Mouse (Mus musculus): ENCODE measurements around the gene Matk. TPM values are rescaled to one million over a fixed set of nuclear protein-coding genes. Genes with fewer than 3 reads are reported as not detected.

Matk gene
- polyA plus RNA-seq, 2 experiments: 6.8 to 9.9 TPM

- no peaks in the 10 kb centered on the region for H3K4me1 ChIP-seq (ENCODE audit: control insufficient read depth, insufficient read depth, low read length)
- no peak for DNase-seq (ENCODE audit: low spot score)
- no peak for ATAC-seq (ENCODE audit: low FRiP score, low read depth)
- H3K36me3 ChIP-seq (ENCODE audit: control insufficient read depth, insufficient read depth, low read length): peaks cover 11% of the 10 kb centered on the region; the same call in 1 of the 2 replicates
- 0 out of 2 replicates have a peak, but pooled peaks cover 4% of the 10 kb centered on the region for H3K27me3 ChIP-seq (ENCODE audit: control insufficient read depth, insufficient read depth, low read length)
- no peak overlapping the region for H3K27ac ChIP-seq (replicated peaks; ENCODE audit: low read depth, low read length)
- WGBS: 79% methylated on average over 22 of the region's 22 CpGs
- no peak overlapping the region for H3K9ac ChIP-seq (ENCODE audit: low read depth, low read length, severe bottlenecking)
- no peak overlapping the region for H3K4me2 ChIP-seq (replicated peaks; ENCODE audit: low read depth, low read length, severe bottlenecking)
- H3K9me3 ChIP-seq (ENCODE audit: control insufficient read depth, low read length): no peaks in the 10 kb centered on the region
- no peak for TF ChIP-seq POLR2A (IDR thresholded peaks at IDR 0.05; ENCODE audit: borderline replicate concordance, extremely low read depth, insufficient read depth, insufficient read length)
- H3K4me3 ChIP-seq (replicated peaks; ENCODE audit: low read length): no peak overlapping the region
These were observed 24.9 kb downstream of the Matk start for GRCm38 (mm10) chr10:81277676-81278075.

DNA sequence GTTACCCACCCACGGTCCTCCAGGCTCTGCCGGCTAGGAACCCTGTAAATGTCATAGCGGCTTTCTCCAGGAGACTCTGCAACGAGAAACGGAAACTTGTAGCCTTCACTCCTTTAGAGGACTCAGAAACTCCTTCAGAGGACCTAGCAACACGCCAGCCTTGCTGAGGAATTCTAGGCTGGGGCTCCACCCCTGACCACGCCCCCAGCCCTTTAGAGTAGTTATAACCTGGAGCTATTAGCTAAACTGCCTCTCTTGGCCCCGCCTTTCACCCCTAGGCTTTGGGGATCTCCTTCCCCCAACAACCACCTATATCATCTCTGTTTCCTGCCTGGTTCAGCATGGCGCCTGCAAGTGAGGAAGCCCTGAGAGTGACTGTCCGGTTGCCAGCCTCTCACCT lies 26.8 kb downstream of the Matk start:
- Histone ChIP-seq H3K27ac (replicated peaks; ENCODE audit: low read depth, low read length) (no peak overlapping the region), H3K4me3 (replicated peaks; ENCODE audit: low read length) (no peak overlapping the region), H3K9me3 (ENCODE audit: control insufficient read depth, low read length) (no peaks in the 10 kb centered on the region), H3K9ac (ENCODE audit: low read depth, low read length, severe bottlenecking) (no peak overlapping the region), H3K27me3 (ENCODE audit: control insufficient read depth, insufficient read depth, low read length) (peaks cover 21% of the 10 kb centered on the region), H3K4me1 (ENCODE audit: control insufficient read depth, insufficient read depth, low read length) (no peaks in the 10 kb centered on the region), H3K36me3 (ENCODE audit: control insufficient read depth, insufficient read depth, low read length) (no peaks in the 10 kb centered on the region), H3K4me2 (replicated peaks; ENCODE audit: low read depth, low read length, severe bottlenecking) (peak overlapping the region; percentile 23; the same call in 1 of the 2 replicates)
- ATAC-seq (ENCODE audit: low FRiP score, low read depth): no peak
- WGBS: 23% methylated on average over 10 of the region's 10 CpGs
- no peak for TF ChIP-seq POLR2A (IDR thresholded peaks at IDR 0.05; ENCODE audit: borderline replicate concordance, extremely low read depth, insufficient read depth, insufficient read length)
- DNase-seq (ENCODE audit: low spot score): no peak

DNA sequence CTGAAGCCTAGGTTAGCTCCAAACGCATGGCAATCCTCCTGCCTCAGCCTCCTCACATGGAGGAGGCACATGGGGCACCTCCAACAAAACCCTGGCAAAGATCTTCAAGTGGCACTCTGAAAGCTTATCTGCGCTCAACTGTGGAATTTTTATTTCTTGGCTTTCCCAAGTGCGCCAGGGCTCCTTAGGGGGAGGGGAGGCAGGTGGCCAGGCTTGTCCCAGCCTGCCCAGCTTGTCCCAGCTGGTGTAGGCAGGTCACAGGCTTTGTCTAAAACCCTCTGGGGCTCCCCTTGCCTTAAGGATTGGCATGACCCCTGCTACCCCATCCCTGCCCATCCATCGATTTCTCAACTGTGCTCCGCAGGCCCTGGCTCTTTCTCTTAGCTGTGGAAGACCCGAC lies 31.5 kb downstream of the Matk start:
- Histone ChIP-seq H3K4me1 (ENCODE audit: control insufficient read depth, insufficient read depth, low read length) (peaks cover 7% of the 10 kb centered on the region), H3K36me3 (ENCODE audit: control insufficient read depth, insufficient read depth, low read length) (no peaks in the 10 kb centered on the region), H3K9me3 (ENCODE audit: control insufficient read depth, low read length) (no peaks in the 10 kb centered on the region), H3K27me3 (ENCODE audit: control insufficient read depth, insufficient read depth, low read length) (peaks cover 33% of the 10 kb centered on the region), H3K4me2 (replicated peaks; ENCODE audit: low read depth, low read length, severe bottlenecking) (no peak overlapping the region), H3K9ac (ENCODE audit: low read depth, low read length, severe bottlenecking) (no peak overlapping the region), H3K27ac (replicated peaks; ENCODE audit: low read depth, low read length) (no peak overlapping the region), H3K4me3 (replicated peaks; ENCODE audit: low read length) (no peak overlapping the region)
- DNase-seq (ENCODE audit: low spot score) (no peak), ATAC-seq (ENCODE audit: low FRiP score, low read depth) (no peak)
- no peak for TF ChIP-seq POLR2A (IDR thresholded peaks at IDR 0.05; ENCODE audit: borderline replicate concordance, extremely low read depth, insufficient read depth, insufficient read length)
- WGBS: 36% methylated on average over 6 of the region's 6 CpGs

- Histone ChIP-seq H3K36me3 (ENCODE audit: control insufficient read depth, insufficient read depth, low read length) (no peaks in the 10 kb centered on the region), H3K4me2 (replicated peaks; ENCODE audit: low read depth, low read length, severe bottlenecking) (peak overlapping the region; percentile 66; the same call in 1 of the 2 replicates), H3K9me3 (ENCODE audit: control insufficient read depth, low read length) (no peaks in the 10 kb centered on the region), H3K27ac (replicated peaks; ENCODE audit: low read depth, low read length) (no peak overlapping the region), H3K27me3 (ENCODE audit: control insufficient read depth, insufficient read depth, low read length) (peaks cover 33% of the 10 kb centered on the region), H3K4me3 (replicated peaks; ENCODE audit: low read length) (peak overlapping the region; percentile 41; the same call in 1 of the 2 replicates), H3K9ac (ENCODE audit: low read depth, low read length, severe bottlenecking) (no peak overlapping the region), H3K4me1 (ENCODE audit: control insufficient read depth, insufficient read depth, low read length) (peaks cover 7% of the 10 kb centered on the region)
- 11% methylated on average over 16 of the region's 17 CpGs for WGBS
- no peak for DNase-seq (ENCODE audit: low spot score)
- no peak for TF ChIP-seq POLR2A (IDR thresholded peaks at IDR 0.05; ENCODE audit: borderline replicate concordance, extremely low read depth, insufficient read depth, insufficient read length)
- no peak for ATAC-seq (ENCODE audit: low FRiP score, low read depth)
These were observed 32.0 kb downstream of the Matk start for GRCm38 (mm10) chr10:81284719-81285118.

DNA sequence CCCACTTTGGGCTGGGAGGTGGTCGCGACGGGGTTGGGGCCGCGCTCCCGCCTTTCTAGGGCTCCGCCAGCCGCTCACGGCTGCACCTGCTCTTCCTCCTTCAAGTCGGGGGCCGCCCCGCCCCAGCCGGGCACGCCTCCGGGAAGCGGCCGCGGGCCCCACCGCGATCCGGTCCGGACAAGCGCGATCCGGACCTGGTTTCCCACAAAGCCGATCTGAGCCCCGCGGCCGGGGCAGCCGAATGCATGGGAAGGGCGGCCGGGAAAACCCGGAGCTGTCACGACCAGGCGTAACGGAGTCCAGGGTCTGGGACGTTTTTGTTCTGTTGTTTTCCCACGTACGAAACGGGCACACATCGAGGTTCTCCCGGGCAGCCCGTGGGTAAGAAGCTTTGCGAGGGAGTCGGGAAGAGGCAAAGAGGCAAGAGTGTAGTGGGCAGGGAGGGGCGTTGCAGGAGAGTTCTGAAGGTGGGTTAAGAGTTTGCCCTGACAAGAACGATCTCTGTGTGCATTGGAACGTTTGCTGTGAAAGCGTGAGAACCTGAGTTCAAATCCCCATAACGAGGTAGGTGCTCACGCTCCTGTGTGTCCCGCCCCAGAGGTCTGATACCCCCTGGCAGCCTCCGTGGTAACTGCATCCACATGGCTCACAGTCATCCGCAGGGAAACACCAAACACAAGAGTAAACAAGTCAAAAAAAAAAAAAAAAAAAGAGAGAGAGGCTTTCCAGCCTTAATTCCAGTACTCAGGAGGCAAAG lies 33.1 kb downstream of the Matk start:
- Histone ChIP-seq H3K27me3 (ENCODE audit: control insufficient read depth, insufficient read depth, low read length) (peaks cover 39% of the 10 kb centered on the region), H3K4me1 (ENCODE audit: control insufficient read depth, insufficient read depth, low read length) (peaks cover 7% of the 10 kb centered on the region)

More for the DNA sequence above, 33.1 kb downstream of the Matk start:
- Histone ChIP-seq H3K9me3 (ENCODE audit: control insufficient read depth, low read length) (no peaks in the 10 kb centered on the region), H3K4me2 (replicated peaks; ENCODE audit: low read depth, low read length, severe bottlenecking) (peak overlapping the region; percentile 66), H3K36me3 (ENCODE audit: control insufficient read depth, insufficient read depth, low read length) (no peaks in the 10 kb centered on the region), H3K27ac (replicated peaks; ENCODE audit: low read depth, low read length) (no peak overlapping the region), H3K4me3 (replicated peaks; ENCODE audit: low read length) (peak overlapping the region; percentile 41), H3K9ac (ENCODE audit: low read depth, low read length, severe bottlenecking) (peak overlapping the region; percentile 38; the same call in 1 of the 2 replicates)
- TF ChIP-seq POLR2A (IDR thresholded peaks at IDR 0.05; ENCODE audit: borderline replicate concordance, extremely low read depth, insufficient read depth, insufficient read length): no peak
- peak; percentile 88 for DNase-seq (ENCODE audit: low spot score)
- 2% methylated on average over 50 of the region's 54 CpGs for WGBS
- ATAC-seq (ENCODE audit: low FRiP score, low read depth): peak; percentile 84

All from limb, embryonic 14.5 days (tissue).